Mouse (Mus musculus) forebrain, embryonic 15.5 days (tissue): Measurements from ENCODE around the gene Rpl22. TPM values are rescaled to one million over a fixed set of nuclear protein-coding genes. Genes with fewer than 3 reads are reported as not detected.

Source experiments
- ATAC-seq: fragments of 200-750 bp; cut with Nextera tagmentation; replicated peaks from 2 replicates; pipeline ENCODE4 v1.8.0; 2017; ENCODE audit warnings: mild to moderate bottlenecking, moderate TSS enrichment, moderate library complexity
- H3K27ac ChIP-seq: fragments of 300-500 bp; sonication (generic); replicated peaks from 2 replicates; pipeline ENCODE4 v1.5.1; 2015; ENCODE audit warnings: mild to moderate bottlenecking, inconsistent platforms
- H3K27me3 ChIP-seq: fragments of 300-500 bp; sonication (generic); 2 replicates; pipeline ENCODE4 v1.6.1; 2015; ENCODE audit warnings: inconsistent platforms
- H3K36me3 ChIP-seq: fragments of 300-500 bp; sonication (generic); 2 replicates; pipeline ENCODE4 v1.6.1; 2015; ENCODE audit warnings: mild to moderate bottlenecking, inconsistent platforms
- H3K4me1 ChIP-seq: fragments of 300-500 bp; sonication (generic); 2 replicates; pipeline ENCODE4 v1.6.1; 2015; ENCODE audit warnings: inconsistent platforms
- H3K4me2 ChIP-seq: fragments of 300-500 bp; sonication (generic); replicated peaks from 2 replicates; pipeline ENCODE4 v1.6.1; 2015; ENCODE audit warnings: mild to moderate bottlenecking, inconsistent platforms
- H3K4me3 ChIP-seq: fragments of 300-500 bp; sonication (generic); 2 replicates; pipeline ENCODE4 v1.5.1; 2015; ENCODE audit warnings: mild to moderate bottlenecking, inconsistent platforms
- H3K9ac ChIP-seq: fragments of 300-500 bp; sonication (generic); replicated peaks from 2 replicates; pipeline ENCODE4 v1.6.1; 2015; ENCODE audit warnings: mild to moderate bottlenecking, inconsistent platforms
- H3K9me3 ChIP-seq: fragments of 300-500 bp; sonication (generic); 2 replicates; pipeline ENCODE4 v1.6.1; 2016; ENCODE audit warnings: inconsistent platforms
- WGBS: fragments of 180-500 bp; shearing (Covaris S2); methylation state at CpG from one replicate; pipeline ENCODE4 v1.1.7; 2015; ENCODE audit warnings: mixed read lengths; 5-methylcytosine and 5-hydroxymethylcytosine counted together
- polyA plus RNA-seq: library from polyadenylated mRNA; unstranded; fragments of >200 nt; fragmentation: Nextera tagmentation; extraction: Ambion mirVana; gene quantifications from 2 replicates; pipeline ENCODE4 v1.2.1, GENCODE M21; 2015

The Rpl22 gene
- polyA plus RNA-seq, 1 experiment from 2014 or later: 216 TPM

DNA sequence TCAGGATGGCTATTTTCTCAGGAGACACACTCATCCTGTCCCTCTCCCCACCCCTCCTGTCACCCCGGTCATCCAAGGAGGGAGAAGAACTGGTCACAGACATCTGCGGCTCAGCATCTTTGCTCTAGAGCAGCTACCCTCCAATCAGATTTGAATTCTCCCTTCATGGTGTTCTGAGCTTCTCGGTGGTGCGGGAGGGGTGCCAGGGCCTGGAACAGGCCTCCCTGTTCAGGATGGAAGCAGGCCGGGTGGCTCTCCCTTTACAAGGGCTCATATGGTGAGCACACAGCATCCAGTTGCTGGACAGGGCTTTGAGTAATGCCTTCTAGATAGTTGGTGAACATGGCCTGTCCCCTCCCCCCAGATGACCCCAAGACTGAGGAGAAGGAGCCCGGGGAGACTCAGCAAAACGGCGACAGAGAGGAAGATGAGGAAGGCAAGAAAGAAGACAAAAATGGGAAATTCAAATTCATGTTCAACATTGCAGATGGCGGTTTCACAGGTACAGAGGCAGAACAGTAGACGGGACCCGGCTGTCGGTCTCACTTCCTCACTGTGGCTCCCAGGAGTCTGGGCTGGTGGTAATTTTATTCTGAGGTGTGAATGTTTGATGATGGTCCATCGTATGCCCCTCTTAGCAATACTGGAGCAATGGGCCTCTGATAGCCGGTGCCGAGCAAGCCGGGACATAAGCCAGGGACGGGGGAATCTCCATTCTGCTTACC is 57.1 kb downstream of the Rpl22 start:
- 86% methylated on average over 17 of the region's 17 CpGs for WGBS
- peaks cover 13% of the 10 kb centered on the region; the same call in 1 of the 2 replicates for H3K36me3 ChIP-seq
- no peak overlapping the region for H3K4me3 ChIP-seq
- no peaks in the 10 kb centered on the region for H3K27me3 ChIP-seq
- ATAC-seq: no peak
- H3K4me1 ChIP-seq: no peaks in the 10 kb centered on the region
- H3K4me2 ChIP-seq: no peak overlapping the region
- H3K9ac ChIP-seq: no peak overlapping the region
- no peak overlapping the region for H3K27ac ChIP-seq
- no peaks in the 10 kb centered on the region for H3K9me3 ChIP-seq

Other genes with a start within 250 kb of the Rpl22 start
- 0.53 and 1.0 TPM in 2 replicates for gene Tnfrsf25, start 209.8 kb upstream of the Rpl22 start, polyA plus RNA-seq
- 0.09 and 0.10 TPM in 2 replicates for gene Espn, start 173.4 kb upstream of the Rpl22 start, polyA plus RNA-seq
- gene Hes2, start 166.9 kb upstream of the Rpl22 start, polyA plus RNA-seq: not detected in 2 replicates
- gene Acot7, start 147.6 kb upstream of the Rpl22 start, polyA plus RNA-seq: 210 and 219 TPM in 2 replicates
- 5.7 and 6.3 TPM in 2 replicates for gene Gpr153, start 51.5 kb upstream of the Rpl22 start, polyA plus RNA-seq
- 0.09 and 0.13 TPM in 2 replicates for gene Hes3, start 34.1 kb upstream of the Rpl22 start, polyA plus RNA-seq
- gene Icmt, start 28.5 kb upstream of the Rpl22 start, polyA plus RNA-seq: 17.6 and 18.6 TPM in 2 replicates
- 1.8 and 2.9 TPM in 2 replicates for gene Rnf207, start 6.7 kb upstream of the Rpl22 start, polyA plus RNA-seq
- gene Chd5, start 12.9 kb downstream of the Rpl22 start, polyA plus RNA-seq: 35.5 and 39.3 TPM in 2 replicates
- gene Nphp4, start 151.0 kb downstream of the Rpl22 start, polyA plus RNA-seq: 5.0 and 5.5 TPM in 2 replicates
- gene Kcnab2, start 152.1 kb downstream of the Rpl22 start, polyA plus RNA-seq: 14.4 and 17.2 TPM in 2 replicates